Mouse (Mus musculus) CD4-positive helper T cell, adult 2 months (primary cell): ENCODE data around the gene Eif3i.

Source experiments
- DNase-seq: peaks from one replicate; pipeline ENCODE4 v3.0.0-alpha.2; 2012; ENCODE audit warnings: low read depth, missing footprints, low spot score

The Eif3i gene

DNA sequence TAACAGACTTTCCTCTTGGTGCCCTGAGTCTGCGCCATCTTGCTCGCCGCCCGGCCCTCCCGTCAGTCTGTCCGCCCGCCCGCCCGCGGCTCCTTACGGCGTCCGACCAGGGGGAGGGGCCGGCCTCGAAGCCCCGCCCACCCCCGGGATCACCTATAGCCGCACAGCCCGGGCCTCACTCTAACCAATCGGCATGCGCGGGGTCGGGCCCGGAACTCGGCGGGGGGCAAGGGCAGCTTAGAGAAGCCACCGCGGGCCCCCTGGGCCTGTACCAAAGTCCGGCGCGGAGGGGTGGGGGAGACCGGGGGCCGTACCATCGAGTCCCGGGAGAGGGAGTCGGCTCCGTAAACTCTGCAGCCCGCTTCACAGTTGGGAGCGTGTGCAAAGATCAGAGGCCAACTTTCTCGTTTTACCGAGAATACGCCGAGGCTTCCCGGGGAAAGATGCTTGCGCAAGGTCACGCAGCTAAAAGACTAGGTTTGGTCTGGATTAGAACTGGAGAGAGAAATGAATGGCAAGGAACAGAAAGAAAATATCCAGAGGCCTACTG is 57.8 kb downstream of the Eif3i start, which contains the start of gene Hdac1:
Gene Hdac1 (minus strand): TSS at position 122 of the 550 bp plus-strand sequence.
- peak; percentile 96 for DNase-seq
